Mouse (Mus musculus) spleen, postnatal 4 days (tissue): ENCODE data around the gene B3gnt4.
A peak's percentile ranks its signal among the peaks of the same experiment; 100 is the strongest.

Experiments used
- DNase-seq, 2 experiments: peaks; one replicate each; pipeline ENCODE4 v3.0.0; 2022; ENCODE audit warnings: low spot score in 2 of 2

The B3gnt4 gene

DNA sequence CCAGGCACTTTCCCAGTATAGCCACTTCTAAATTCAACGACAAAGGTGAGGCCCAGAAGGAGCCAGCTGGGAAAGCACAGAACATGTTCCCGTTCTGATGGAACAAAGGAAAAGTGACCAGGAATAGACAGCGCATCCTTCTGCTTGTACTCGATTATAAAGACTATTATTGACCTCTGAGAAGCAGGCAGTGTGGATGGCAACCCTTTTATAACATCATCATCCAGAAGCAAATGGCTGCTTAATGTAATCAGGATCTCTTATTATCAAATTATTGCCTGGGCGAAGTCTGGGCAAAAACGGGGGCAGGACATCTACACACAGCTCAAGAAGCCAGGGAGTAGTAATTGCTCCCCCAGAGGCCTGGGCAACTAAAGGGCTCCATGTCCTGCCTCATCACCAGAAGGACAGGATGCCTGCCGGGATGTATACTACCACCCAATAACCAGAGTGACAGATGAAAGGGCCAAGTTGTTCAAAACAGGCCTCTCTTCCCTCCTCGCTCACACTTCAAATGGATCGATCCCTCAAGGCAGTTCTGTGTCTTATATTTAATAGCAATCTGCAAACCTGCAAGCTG is 15.7 kb downstream of the B3gnt4 start:
- peak; percentile 6 to 36 for DNase-seq

DNA sequence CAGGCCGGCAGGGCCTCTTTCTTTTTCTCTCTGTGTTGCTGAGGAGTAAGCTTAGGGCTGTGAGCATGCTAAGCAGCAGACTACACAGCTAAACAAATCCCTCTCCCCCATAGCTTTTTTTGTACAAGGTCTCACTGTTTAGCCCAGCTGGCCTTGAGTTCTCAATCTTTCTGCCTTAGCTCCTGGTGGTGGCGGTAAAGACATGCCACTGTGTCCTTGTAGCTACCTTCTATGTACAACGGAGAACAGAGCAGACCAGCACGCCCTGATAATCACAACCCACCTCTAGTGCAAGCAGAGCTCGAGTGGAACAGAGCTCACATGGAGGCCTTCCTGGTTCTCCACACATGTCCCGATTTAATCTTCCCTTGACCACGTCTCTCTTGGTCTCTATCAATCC is 18.4 kb downstream of the B3gnt4 start:
- DNase-seq: peak; percentile 6 to 38

DNA sequence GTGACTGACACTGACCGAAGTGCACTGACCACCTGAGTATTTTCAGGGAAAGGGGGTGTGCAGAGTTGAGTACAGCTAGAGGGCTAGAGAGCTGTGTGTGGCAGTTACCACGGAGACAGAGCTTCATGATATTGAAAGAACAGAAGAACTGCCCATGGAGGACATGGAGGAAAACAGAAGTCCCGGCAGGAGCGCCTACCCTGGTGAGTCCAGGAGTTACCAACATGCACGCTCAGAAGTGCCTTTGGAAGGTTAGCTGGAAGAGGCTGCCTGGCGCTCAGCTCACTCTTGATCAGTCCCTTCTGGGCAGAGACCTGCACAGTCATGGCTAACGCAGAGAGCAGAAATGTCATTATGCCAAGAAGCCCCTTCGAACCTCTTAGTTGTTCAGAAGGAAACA is 19.8 kb downstream of the B3gnt4 start:
- DNase-seq: peak; percentile 7 to 54

DNA sequence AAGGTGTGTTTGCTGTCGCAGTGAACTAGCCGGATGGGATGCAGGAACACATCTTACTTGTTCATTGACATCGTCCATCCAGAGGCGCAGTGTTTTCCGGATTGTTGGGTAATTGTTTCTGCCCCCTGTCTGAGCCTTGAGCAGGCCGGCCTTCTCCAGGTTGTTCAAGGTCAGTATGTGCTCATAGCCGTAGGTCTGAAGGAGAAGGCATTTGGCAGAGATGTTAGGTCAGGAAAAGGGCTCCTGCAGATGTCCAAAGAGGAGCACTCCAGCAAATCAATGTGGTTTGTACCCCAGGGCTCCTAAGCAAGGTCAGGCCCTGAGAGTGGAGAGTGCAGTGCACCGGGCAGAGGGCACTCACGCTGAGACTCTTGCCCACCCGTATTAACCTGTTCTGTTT is 23.5 kb downstream of the B3gnt4 start:
- DNase-seq: peak in 1 of 2 experiments; percentile 6

DNA sequence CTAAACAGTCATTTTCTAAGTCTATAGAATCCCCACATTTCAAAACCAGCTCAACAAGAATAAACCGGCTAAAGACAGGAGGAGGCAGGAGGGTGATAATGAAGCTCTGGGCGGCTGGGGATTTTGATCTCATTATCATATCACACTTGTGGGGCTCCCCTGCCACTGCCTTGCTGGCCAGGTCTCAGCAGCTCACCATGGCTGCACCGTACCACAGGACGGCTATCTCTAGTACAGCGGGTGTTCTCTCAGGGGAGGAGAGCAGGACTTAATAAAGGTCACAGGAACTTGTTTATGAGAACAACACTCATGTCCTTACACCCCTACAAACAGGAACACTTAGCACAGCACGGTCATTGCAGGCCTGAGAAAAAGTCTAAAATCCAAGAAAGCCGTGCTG is 45.4 kb downstream of the B3gnt4 start:
- peak; percentile 7 to 47 for DNase-seq

DNA sequence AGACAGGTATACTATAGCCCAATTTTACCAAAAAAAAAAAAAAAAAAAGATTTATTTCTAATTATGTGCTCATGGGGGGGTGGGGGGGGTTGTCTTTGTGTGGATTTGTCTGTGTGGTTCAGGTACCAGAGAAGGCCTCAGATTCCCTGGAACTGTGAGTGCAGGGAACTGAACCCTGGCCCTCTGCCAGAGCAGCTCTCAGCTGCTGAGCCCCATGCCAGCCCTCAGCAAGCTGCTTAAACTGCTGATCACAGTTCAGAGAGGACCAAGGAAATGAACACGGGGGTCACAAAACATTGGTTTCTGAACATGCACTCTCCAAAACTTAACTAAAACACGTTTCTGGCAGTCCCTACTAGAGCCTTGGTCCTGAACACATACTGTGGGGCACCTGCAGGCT is 46.2 kb downstream of the B3gnt4 start:
- DNase-seq: peak; percentile 6 to 24

DNA sequence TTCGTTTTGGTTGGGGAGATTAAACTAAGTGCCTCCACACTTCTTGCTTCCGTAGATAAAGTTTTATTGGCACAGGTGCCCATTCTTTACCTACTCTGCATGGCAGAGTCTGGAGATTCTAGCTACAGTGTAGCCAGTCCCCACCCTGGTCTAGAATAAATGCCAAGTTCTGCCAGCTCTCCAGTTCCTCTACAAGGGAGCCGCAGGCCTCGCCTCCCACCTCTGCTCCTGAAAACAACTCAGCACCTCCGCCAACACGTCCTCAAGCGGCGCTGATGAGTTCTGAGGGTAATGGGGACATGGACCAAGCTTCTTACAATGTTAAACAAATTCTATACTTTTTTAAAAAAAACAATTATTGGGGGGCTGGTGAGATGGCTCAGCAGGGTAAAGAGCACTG is 49.3 kb downstream of the B3gnt4 start:
- peak; percentile 6 to 45 for DNase-seq

DNA sequence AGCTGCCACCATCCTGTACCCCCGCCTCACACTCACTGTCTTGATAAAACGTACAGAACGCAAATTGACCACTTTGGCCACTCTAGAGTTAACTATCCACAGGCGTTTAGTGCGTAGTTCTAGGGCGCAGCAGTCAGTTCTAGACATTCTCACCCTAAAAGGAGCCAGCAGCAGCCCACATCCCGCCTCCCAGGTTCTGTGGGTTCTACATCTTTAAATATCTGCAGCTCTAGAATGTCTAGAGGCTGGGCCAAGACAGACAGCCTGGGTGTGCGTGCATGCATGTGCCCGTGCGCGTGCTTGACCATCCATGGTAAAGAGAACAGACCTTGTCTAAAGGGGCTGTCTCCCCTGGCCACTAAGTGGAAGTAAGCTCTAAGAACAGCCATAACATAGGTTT is 50.9 kb downstream of the B3gnt4 start:
- peak; percentile 4 to 44 for DNase-seq
